Mouse (Mus musculus): ENCODE results near the gene Ankrd61.

Ankrd61 gene

DNA sequence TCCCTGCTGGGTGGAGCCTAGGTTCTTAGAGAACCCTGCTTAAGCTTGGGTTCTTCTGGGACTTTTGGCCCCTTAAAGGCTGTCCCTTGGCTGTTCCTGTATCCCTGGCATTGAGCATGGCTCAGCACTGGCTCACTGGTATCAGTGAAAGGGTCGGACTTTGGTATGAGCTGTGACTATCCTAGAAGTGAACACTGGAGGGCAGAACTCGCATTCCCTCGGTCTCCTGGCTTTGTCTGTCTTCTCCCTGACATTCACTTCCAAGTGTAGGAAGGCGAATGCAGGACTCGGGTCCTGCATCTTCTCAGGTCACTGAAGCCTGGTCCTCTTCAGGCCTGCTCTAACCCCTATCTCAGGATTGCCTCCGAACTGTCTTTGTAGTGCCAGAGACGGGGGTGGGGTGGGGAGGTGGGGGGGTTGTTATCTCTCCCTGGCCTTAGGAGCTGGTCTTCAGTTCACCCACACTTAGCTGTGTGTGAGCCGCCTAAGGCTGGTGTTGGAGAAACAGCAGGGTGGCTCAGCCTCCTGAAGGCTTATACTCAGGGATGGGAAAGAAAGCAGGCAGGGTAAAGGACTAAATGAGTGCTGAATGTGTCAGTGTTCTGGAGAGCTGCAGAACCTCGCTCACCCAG, 5.1 kb downstream of the Ankrd61 start:
- DNase-seq, result no peak

- no peak for DNase-seq
These were observed 6.7 kb downstream of the Ankrd61 start for GRCm38 (mm10) chr5:143890741-143891140.

- DNase-seq, result no peak
These were observed 12.2 kb downstream of the Ankrd61 start for GRCm38 (mm10) chr5:143885274-143885673.

- DNase-seq, result no peak
These were observed 22.9 kb downstream of the Ankrd61 start for GRCm38 (mm10) chr5:143874571-143874970.

GRCm38 (mm10) chr5:143871547-143872169, 25.8 kb downstream of the Ankrd61 start:
- DNase-seq, result peak in 1 of 2 experiments; percentile 6

All from spleen, adult 18-20 months (tissue).